Mouse (Mus musculus) adrenal gland (tissue): ENCODE measurements around the gene Kif26b.

Source experiments
- intact Hi-C: fragments of 180-260 bp; cut with DNase I; formaldehyde crosslinking; loops from one replicate; pipeline ENCODE4 v1.15.1; 2025
- long read RNA-seq, 2 experiments: library from polyadenylated mRNA; unstranded; transcript quantifications; one replicate each; pipeline ENCODE4 v2.0.0; 2020; ENCODE audit warnings: borderline replicate concordance in 1 of 2; ENCODE audit not compliant: insufficient replicate concordance in 1 of 2

Gene Kif26b
- long read RNA-seq, experiment 1, partial matches to known transcripts, result 1 of 1 reads
- long read RNA-seq, experiment 1, other reads (novel, unspliced or antisense), result 0 of 1 reads
- long read RNA-seq, experiment 2, partial matches to known transcripts, result 0 of 2 reads
- long read RNA-seq, experiment 2, other reads (novel, unspliced or antisense), result 2 of 2 reads

DNA sequence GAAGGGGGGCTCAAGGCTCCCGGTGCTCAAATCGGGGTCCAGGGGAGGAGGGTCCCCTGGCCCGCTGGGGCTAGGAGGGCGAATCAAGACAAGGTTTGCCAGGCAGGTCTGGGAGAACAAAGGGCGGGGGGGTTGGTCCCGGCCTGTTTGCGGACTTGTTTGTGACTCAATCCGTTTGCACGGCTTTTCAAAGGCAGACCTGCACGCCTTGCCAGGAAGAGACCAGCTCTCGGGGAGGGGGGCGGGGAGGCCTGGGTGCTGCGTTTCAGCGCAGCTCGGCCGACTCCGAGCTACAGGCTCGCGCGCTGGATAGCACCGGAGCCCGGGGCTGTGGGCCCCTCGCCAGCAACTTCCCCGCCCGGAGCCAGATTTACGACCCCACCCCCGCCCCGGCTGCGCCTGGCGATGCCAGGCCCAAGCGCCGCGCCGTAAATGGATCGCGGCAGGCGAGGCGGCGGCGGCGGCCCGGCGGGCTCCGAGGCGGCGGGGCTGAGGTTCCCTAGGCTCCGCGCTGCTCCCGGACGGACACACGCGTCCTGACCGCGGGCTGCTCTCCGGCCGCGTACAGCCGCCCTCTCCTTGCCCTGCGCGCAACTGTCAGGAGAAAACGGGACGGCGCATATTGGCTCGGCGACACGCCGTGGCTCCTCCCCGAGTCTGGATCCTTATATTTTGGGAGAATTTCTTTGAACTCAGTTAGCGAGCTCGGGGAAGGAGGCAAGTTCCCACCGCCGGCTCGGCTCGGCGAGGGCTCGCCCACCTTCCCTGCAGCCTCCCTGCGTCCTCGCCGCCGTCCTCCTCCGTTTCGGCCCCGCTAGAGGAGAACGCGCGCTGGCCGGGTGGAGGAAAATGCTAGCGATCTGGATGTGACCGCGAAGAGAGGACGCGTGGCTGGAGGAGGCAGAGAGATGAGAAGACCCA lies at the start of gene Kif26b:
Gene Kif26b (plus strand): TSS at position 695 of the 921 bp plus-strand sequence.
- intact Hi-C loops, result loop anchor here (2.0 kb wide), 1 partner anchor 948 kb away; no protein-coding TSS in a partner anchor

DNA sequence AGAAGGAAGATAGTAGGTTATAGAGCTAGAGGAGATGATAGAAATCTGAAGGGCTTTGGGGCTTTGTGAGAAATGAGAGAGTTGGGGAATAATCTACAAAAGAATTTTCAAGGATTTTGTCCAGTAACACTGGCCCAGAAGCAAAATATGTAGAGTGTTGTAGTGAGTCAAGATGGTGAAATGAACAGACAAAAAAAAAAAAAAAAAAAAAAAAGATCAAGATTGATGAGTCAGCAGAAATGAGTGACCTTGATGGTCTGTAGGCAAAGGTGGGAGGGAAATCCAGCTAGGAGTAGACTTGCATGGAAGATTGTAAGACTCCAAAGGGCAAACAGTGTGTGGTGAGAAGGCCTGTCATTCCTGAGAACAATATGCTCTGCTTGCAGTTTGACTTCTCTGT lies 45.1 kb upstream of the Kif26b start:
- intact Hi-C loops, result no loop called here

DNA sequence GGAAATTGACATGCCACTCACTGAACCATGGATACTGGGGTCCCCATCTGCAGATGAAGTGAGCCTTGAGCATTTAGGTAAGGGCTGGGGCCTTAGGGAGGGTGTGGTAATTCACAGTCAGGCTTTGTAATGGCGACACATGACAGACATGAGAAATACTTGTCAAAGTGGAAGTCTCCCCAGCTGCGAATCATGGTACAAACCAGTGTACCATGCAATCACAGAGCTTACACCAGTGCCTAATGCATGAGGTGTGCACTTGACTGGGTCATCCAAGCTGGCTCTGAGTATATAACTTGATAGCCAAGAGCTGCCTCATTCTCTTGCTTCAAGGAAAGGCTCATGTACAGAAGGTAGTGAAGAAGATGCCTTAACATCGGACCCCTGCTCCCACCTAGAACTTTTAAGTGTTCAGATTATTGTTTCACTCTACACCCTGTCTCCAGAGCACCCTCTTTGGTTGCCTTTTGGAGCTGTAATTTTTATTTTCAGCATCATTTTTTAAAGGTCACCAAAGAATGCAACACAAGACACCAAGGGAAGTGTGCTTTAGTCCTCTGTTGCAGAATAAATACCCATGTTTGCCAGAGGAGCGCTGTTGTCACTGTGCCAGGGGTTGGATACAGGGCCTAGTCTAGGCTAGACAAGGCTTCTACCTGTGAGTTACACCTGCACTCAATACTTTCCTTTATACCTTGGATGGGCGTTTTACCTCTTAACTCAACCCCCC lies 43.6 kb upstream of the Kif26b start:
- intact Hi-C loops, result no loop called here

DNA sequence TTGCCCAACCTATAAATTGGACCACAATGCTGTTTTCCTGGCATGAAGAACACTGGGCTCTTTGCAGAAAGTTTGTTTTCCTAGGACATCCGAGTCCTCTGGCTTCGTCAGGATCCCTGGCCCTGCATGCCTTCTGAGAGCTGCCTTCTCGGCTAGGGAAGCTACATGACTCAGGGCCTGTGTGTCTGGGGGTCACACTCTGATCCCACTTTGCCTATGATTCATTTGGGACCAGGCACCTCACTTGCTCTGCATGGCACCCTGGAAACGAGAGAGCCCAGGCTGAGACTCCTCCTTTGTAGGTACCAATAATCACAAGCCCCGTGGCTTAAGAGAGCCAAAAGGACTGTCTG lies 43.1 kb upstream of the Kif26b start:
- intact Hi-C loops, result no loop called here

DNA sequence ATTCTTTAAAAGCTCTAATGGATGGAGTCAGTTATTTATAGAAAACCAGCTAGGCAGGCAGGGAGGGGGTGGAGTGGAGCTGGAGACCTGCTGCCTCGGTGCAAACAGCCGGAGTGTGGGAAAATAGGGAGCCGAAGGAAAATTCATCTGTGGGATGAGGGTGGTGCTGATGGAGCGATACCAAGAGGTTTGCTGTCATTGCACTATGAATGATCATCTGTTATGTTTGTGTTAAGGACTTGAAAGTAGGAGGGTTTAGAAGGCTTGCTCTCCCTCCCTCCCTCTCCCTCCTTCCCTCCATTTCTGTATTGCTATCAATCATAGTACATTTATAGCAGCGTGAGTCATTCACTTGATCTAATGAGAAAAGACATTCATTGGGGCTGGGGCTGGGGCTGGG lies 42.1 kb upstream of the Kif26b start:
- intact Hi-C loops, result no loop called here

DNA sequence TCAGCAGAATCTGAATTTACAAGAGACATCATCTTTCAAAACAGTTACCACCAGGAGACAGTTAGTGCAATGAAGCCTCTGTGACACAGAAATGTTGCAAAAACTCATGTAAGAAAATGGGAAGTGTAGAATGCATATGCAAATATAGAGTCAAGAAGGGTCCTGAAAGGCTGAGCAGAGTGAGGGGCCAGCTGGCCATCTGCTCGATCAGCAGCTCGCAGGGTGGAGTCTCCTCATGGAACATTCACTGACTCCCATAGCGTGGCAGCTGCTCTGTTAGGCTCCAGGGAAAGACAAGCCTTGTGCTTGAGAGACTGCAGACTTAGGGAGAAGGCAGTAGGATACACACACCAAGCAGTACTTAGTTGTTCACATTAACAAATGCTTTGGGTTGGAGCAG lies 39.8 kb upstream of the Kif26b start:
- intact Hi-C loops, result no loop called here

DNA sequence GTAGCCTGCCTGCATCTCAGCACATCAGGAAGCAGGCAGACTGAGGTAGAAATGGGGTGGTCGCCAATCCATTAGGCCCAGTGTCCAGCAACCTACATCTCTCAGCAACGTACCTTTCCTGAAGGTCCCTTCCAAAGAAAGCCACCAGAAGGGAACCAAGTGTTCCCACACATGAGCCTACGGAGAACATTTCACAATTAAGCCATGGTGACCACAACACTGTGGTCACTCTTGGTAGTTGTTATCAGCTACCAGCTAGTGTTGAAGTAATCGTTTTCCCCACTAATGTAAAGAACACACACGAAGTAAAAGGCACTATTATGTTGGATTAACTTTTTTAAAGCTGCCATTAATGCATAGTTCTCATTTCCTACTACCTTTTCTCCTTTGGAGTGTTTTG lies 37.2 kb upstream of the Kif26b start:
- intact Hi-C loops, result no loop called here

DNA sequence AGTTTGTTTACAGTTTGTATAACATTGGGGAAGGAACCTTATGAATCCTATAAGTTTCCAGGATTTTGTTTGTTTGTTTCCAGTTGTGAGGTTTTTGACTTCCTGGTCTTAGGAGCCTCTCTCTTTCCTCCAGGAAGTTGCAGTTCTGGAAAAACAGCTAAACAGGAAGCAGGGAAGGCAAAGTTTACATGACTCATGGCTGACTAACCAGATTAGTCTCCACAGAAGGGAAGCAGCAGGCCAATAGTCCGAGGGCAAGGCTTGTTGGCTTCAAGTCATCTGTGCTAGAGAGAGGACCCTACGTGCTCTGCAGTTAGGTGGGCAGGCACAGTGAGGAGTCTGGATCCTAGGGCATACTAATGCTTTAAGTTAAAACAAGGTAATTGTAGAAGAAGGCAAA lies 36.4 kb upstream of the Kif26b start:
- intact Hi-C loops, result no loop called here

DNA sequence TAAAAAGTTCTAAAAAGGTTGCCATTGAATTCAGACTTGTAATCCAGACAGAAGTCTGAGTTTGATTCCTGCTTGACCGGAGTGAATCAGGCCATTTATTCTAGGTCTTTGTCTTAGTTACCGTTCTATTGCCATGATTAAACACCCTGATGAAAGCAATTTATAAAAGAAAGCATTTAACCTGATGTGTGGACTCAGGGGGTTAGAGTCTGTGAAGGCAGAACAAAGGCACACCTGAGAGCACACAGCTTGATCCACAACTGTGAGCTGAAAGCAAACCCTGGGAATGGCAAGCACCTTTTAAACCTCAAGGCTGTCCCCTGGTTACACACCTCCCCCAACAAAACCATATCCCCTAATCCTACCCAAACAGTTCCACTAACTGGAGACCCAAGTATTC lies 32.7 kb upstream of the Kif26b start:
- intact Hi-C loops, result no loop called here

DNA sequence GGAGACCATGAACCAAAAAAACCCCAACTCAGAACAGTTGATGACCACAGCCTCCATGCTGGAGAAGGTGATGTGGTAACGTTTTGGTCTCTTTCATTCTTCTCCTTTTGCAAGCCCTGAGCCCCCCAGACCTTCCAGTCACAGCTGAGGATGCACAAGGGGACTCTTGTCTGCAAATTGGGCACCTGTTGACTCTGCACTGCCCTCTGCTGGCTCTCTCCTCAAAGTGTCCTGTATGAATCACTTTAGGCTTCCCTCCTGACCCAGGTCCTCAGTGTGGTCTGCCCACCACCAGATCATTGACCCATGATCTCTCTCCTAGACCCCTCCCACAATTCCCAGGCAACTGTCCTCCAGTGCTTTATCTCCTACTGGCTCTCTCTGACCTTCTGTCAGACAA lies 32.1 kb upstream of the Kif26b start:
- intact Hi-C loops, result no loop called here

DNA sequence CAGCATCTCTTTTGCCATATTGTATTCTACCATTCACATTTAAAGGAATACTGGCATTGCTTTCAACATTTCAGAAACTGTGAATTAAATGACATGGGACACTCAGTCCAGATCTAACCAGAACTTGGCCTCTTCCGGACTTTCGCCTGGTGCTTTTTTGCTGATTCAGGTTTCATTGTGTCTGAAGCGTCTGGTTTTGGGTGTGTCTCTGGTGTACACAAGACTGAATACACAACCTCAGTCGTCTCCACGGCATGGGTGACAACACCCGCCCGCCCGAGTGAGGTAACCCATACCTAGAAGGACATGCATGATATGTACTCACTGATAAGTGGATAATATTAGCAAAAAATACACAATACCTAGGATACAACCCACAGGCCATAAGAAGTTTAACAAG lies 22.0 kb upstream of the Kif26b start:
- intact Hi-C loops, result no loop called here

DNA sequence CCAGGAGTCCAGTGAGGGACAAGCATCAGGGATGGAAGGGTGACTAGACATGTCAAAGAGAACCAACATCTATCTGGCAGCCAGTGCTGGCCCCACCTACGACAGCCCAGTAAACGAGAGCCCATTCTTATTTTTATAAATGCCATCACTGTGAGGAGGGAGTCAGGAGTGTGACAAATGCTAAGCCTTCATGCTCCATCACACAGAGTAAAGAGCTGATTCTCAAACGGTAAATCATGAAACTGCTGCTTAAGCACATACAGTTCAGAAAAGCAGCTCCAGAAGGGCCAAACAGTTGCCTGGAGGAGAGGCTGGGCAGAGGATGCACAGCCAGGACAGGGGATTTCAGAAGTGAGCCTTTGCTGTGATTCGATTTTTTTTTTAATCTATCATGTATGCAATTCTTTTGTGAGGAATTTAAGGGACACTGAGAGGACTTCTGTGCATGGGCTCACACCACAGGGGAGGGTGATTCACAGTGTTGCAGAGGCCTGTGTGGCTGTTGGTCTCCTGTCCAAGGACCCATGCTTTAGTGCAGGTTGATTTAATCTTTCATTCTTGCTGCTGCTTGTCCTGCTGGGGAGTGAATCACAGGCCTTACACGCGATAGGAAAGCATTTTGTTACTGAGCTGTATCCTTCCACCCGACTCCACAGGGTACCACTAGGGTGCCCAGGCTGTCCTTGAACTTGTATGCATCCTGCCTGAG lies 16.4 kb upstream of the Kif26b start:
- intact Hi-C loops, result no loop called here

DNA sequence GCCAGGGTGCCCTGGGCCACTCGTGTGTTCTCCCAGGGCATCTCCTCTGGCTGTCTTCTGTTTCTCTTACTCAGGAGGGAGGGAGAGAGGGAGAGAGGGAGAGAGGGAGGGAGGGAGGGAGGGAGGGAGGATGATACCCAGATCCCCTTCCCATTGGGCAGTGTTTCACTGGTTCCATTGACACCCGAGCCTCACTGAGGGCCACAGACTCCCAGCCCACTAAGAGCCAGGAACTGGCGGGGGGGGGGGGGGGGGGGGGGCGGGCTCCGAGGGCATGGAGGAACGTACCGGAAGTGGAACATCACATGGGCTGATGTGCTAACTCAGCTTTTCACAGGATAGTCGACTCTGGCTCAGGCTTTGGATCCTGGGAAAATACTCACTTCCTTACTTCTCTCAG lies 15.0 kb upstream of the Kif26b start:
- intact Hi-C loops, result no loop called here

DNA sequence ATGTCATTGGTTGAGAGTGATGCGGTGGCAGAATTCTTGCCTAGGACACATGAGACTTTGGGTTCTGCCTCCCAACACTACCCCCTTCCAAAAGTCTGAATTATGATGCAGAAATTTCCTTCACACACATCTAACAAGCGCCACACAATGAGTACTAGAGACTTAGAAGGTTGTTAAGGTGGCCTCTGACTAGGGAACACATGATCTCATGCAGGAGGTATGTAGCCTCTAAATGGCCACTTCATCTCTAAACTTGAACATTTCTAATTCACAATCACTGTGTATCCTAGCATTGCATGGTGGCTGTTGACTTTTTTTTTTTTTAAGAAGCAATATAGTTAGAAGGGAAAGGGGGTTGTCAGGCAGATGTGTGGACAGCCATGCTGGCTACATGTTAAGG lies 13.1 kb upstream of the Kif26b start:
- intact Hi-C loops, result no loop called here

DNA sequence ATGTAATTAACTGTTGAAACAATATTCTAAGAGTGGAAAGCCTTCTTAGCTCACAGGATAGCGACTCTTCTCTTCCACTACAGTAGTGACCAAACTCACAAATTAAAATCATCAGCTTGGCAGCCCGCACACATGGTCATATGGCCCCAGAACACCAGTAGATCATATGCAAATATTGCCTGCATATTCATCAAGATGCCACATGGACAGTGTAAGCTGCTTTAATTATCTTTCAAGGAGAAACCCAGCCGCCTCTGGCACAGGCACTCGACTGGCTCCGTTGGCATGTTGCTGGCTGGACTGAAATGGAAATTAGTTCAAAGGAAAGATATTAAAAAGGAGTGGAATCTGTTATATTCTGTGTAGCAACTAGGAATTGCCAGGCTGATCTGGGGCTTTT lies 6.5 kb upstream of the Kif26b start:
- intact Hi-C loops, result no loop called here

DNA sequence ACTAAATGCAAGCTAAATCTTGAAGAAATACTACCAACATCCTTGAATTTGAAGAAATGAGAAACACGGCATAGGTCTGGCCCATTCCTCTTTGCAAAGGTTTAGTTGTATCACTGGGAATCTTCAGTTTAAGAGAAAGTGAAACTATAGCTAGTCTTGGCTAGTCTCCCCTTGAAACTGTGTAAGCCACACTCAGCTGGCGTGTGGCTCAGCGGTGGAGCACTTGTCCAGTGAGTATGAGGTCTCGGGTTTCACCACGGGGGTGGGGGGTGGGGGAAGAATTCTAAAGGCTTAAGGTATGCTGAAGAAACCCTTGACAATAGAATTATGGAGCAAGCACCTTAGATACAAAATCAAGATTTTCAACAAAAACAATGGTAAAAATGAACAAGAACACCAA lies 5.8 kb upstream of the Kif26b start:
- intact Hi-C loops, result no loop called here

DNA sequence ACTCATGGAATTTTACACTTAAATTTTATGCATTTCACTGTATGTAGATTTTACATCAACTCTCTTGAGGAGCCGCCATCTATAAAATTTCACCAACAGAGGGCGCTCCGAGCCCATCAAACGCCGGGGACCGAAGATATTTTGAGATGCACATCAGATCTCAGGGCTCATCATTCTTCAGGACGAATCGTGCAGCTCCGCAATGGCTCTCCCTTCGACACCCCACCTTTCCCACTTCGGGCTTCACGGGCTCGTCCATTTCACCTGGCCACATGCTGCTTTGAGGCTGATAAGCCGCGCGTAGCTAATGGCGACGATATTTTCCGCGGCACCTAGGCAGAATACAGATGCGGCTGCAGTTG lies 1.8 kb upstream of the Kif26b start:
- intact Hi-C loops, result loop anchor here (1.0 to 2.0 kb wide), 2 partner anchors 615 to 704 kb away; no protein-coding TSS in a partner anchor

DNA sequence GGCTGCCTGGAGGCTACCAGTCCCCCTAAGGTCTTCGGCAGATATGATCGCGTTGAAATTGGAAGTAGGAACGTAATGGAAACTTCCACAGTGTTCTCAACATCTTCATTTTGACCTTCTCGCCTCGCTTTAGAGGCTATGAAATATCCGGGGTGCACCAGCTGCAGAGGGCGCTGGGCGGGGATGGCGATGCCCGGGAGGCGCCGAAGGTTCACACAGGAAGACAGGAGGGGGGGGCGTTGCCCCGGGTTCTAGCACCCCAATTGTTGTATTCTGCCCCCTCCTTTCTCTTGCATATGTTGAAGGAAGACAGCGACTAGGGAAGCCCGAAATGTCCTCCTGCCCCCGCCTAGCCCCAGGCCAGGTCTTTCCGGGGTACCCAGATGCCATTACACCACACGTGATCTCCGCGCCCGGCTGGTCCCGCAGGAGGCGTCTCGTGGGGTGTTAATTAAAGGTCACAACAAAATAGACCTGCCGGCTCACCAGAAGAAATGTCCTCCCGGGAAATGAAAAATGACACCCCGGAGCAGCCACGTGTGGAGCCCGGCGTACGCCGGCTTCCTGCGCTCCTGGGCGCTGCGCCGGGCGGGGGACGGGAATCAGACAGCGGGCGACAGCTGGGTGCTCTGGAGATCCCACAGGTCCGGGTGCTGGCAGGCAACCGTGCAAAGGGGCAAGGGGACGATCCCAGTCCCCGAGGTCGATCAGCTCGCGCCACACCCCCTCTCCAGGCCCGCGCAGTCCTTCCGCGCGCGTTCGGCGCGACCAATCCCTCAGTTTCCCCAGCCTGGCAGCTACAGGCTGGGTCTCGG lies 1.2 kb upstream of the Kif26b start:
- intact Hi-C loops, result loop anchor here (1.0 to 2.0 kb wide), 3 partner anchors 615 to 949 kb away; no protein-coding TSS in a partner anchor

DNA sequence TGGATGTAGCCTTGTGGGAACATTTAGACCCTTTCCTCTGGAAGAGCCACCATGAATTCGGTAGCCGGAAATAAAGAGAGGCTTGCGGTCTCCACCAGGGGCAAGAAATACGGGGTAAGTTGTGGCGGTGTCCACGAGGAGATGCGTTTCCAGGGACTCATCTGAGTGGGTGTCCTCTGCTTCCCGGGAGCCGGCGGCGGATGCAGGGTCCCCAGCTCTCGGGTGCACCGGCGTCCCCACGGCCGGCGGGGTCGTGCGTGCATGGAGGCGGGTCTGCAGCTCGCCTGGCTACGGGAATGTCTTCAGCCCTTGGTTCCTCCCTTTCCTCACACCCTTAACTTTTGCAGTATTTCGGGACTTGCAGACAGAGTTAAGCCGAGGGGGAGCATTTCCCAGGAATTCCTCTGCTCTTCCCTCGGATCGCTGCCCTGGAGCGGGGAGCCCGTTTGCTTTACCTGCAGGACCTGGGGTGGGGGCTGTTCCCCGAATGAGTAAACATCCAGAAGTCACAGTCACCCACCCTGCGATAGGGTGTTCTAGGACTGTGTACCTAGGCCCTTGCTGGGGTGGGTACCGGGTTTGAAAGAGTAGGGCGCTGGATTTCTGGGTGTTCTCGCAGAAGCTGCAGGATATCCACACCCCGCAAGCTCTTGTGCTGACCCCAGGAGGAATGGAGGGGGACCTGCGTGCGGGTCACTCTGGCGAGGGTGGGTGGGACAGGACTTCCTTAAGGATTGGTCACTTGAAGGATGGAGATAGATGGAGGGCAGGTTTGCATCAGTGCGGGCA lies 781 bp downstream of the Kif26b start:
- intact Hi-C loops, result loop anchor here (2.0 to 5.0 kb wide), 3 partner anchors 158 to 947 kb away; no protein-coding TSS in a partner anchor
